Mouse (Mus musculus): ENCODE data around the gene Rprd1b.

Rprd1b gene

GRCm38 (mm10) chr2:158120211-158120610 lies 91.9 kb downstream of the Rprd1b start:
- intact Hi-C loops (cut with DNase I) = no loop called here

DNA sequence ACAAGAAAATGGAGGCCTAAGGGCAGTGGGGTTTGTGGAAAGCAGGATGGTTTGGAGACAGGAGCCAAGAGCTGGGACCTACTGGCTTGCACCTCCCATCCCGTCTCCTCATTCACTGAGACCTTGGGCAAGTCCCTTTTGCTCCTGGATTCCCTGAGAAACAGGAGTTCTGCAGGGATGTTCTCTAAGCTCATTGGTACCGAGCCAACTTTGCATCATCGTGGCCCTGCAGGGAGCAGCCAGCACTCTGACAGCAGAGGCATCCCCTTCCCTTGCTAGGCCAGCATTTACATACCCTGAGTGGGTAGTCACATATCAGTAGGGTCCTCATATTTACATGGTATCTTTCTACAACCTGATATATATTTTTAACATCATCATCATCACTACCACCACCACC lies 92.6 kb downstream of the Rprd1b start:
- intact Hi-C loops (cut with DNase I) = no loop called here

DNA sequence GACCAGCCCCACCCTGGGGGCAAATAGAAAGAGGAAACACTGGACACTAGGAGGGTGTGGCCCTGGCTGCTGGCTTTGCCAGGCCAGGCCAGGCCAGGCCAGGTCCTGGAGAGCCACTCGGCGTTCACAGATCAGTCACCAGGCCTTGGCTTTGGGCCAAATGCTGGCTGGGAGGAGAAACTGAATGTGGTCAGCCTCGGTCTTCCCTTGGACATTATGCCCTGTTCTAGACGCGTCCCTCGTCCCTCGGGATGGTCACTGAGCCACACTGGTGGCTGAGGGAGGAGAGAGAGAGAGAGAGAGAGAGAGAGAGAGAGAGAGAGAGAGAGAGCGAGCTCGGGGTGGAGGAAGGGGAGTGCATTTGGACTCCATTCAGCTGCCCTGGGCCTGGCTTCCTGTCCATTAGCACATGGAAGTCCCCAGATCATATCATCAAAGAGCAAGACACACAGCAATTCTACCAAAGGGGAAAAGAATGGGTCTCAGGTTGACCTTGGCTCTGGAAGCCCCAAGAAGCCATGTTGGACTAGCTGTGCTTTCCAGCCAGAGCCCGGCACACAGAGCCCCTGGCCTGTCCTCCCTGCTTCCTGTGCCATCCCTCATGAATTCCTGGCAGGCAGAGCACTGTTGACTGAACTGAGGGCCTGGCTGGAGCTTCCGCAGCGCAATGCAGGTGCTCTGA lies 93.5 kb downstream of the Rprd1b start:
- intact Hi-C loops (cut with DNase I) = no loop called here

- intact Hi-C loops (cut with DNase I) = no loop called here
These were observed 94.5 kb downstream of the Rprd1b start for GRCm38 (mm10) chr2:158122814-158123213.

- intact Hi-C loops (cut with DNase I) = no loop called here
These were observed 98.9 kb downstream of the Rprd1b start for GRCm38 (mm10) chr2:158127245-158127644.

DNA sequence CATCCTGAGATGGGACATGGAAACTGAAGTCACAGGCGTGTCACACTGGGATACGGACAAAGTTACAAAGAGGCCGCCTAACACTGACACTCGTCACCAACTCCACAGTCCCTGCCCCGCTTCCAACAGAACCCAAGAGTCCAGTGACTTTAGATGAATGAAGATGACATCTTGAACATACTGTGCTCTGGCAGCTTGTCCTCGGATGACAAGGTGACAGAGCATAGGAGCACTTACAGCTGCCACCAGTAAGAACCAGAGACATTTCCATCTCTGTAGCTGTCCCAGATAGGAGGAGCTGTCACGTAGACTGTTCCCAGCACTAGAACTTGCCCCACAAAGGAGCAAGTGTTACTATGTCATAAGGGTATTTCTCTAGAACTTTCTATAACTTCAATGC lies 99.6 kb downstream of the Rprd1b start:
- intact Hi-C loops (cut with DNase I) = no loop called here

DNA sequence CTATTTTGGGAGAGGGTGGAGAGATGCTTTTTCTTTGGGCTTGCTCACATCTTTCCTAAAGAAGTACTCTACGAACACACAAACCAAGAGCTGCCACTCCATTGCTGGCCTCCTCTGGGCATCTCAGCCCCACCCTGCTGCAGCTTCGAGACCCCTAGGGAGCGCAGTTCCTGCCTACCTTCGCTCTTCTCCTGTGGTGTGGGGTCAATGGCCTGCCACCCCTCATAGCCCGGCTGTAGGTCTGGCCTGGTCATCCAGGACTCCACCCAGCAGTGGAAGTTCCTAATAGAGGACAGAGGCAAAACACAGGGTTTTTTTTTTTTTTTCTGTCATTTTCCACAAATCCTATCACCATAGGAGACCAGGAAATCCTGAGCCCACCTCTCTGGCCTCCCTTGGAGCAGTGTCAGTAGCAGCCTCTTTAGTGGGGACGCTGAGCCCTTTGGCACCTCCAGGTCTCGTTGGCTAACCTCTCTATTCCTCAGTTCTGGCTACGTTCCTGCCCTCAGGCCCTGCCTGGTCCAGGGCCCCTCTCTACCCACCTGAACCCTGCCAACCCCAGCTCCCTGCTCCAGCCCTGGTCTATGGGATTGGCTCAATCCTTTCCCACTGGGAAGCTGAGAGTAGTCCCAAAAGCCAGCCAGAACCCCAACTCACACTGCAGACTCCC lies 100.3 kb downstream of the Rprd1b start:
- intact Hi-C loops (cut with DNase I) = no loop called here

DNA sequence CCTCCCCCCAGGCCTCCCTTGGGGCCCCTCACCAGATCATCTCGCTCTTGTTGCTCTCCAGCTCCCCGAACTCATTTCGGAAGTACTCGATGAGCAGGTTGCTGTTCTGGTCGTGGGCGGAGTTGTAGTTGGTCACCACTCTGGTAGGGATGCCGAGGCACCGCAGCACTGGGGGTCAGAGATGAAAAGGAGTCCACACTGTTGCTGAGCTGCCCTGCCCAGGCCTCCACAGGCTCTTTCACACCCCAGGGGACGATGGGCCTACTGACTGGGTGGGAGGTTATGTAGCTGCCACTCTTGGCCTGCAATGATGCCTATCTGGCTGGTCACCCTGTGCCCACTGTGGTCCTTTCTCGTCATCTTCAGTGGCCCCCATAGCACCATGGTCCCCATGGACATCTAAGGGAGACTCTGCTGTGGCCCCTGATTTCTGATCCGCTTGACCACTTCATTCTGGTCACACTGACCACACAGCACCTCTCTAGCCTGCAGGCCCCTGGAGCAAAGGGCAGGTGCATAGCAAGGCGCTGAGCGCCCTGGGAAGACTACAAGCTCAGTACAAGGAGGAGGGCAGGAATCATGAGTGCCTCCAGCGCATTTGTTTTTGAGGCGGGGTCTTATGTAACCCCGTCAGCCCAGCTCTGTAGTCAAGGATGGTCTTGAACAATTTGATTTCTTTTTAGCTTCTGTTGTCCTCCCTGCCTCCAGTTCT lies 101.2 kb downstream of the Rprd1b start:
- intact Hi-C loops (cut with DNase I) = no loop called here

- intact Hi-C loops (cut with DNase I) = no loop called here
These were observed 102.2 kb downstream of the Rprd1b start for GRCm38 (mm10) chr2:158130391-158130986.

DNA sequence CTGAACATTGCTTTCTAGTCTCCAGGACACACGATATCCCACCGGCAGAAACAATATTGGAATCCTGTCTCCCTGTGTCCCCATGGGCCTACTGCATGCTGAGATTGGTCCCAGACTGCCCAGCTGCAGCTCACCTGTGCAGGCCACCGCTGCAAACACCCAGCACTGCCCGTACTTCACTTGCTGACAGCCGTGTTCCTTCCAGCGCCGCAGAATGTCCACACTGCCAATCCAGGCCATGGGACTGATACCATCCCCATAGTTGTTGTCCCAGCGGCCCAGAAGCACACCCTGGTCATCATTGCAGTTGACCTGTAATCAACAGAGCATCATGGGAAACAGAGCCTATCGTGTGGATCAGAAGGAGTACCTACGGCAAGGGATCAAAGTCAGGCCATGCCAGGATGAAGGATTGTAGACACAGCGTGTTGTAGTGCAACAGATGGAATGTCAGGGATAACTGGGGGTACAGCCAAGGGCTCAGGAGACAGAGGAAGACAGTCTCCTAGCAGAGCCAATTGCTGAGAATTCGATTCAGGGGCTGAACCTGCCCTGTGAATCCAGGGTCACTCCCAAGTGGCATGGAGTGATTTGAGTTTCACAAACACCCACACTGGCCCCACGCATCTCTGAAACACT lies 103.0 kb downstream of the Rprd1b start:
- intact Hi-C loops (cut with DNase I) = no loop called here

DNA sequence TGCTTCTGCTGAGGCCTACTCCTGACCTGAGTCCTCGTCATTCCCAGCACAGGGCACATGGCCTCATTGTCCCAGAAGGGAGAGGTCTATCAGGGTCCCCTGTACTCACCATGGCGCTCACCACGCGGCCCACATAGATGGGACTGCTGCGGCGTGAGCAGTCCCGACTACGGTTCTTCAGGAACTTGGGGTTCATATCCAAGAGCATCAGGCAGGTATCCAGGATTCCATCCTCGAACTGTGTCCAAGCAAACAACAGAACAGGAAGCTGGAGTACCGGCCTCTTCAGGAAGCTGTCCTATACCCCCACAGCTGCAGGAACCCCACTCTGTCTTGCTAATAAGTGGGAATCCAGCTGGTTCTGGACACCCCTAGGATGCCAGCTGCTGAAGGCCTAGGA lies 104.0 kb downstream of the Rprd1b start:
- intact Hi-C loops (cut with DNase I) = no loop called here

DNA sequence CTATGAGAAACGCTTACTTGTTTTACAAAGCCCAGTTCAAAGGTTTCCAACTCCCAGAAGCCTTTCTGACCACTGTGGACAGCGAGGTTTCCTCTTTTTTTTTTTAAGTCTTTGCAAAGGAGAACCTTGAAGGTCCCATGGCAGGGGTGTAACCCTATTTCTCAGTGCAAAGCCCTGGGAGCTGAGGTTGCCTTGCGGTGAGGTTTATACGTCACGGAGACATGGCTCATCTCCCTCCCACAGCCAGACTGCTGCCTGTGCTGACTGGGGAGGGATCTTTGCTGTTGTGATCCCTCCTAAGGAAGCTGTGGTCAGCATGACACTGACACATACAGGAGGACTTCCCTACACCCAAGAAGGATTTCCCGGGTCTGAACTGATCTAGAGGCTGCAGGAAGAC lies 104.8 kb downstream of the Rprd1b start:
- intact Hi-C loops (cut with DNase I) = no loop called here

DNA sequence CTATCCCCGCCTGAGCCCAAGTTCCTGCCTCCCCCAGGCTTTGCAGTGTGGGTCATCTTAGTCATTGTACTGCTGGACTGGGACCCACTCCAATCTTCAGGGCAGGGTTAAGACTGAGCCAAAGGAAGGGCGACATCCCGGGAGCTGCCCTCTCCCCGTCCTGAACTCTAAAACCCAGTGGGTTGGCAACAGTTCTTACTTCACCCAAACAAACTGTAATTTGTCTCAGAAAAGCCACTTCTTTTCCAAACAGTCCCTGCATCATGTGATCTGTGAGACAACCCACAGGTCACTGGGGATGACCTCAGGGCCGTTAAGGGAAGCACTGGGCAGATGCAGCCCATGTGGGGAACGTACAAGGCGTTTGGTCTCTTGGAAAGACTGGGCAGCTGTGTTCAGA lies 107.9 kb downstream of the Rprd1b start:
- intact Hi-C loops (cut with DNase I) = no loop called here

DNA sequence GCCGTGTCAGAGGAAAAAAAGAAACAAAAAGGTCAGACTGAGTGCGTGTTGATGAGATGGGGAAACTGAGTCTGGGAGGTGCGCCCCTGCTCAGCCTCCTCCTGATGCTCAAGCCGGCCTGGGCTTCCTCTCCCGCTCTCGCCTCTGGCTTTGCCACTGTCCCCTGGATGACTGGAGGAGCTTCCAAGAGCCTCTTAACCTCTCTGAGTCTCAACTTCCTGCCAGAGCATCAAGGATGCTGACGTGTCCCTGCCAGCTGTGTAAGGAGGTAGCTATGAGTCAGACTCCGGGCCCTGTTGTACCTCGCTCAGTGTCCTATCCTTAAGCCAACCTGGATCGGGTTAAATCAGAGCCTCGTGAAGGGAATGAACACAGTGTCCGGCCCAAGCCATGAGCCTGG lies 109.5 kb downstream of the Rprd1b start:
- intact Hi-C loops (cut with DNase I) = no loop called here

DNA sequence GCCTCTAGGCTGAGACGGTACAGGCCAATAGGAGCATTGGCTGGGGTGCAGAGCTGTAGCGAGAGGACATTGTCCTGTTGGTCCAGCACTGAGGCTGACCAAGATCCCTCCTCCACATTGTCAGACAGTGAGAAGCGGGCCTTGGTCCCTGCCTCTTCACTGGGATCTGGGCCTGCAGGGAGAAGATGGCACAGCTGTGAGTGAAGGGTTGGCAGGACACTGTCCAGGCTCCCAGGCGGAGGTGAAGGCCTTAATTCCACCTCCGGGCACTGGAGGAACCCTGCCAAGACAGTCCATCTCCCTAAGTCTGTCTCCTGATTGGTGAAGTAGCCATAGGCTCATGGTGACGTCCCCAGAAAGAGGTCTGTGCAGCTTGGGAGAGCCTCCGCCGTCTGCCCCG lies 110.5 kb downstream of the Rprd1b start:
- intact Hi-C loops (cut with DNase I) = no loop called here

DNA sequence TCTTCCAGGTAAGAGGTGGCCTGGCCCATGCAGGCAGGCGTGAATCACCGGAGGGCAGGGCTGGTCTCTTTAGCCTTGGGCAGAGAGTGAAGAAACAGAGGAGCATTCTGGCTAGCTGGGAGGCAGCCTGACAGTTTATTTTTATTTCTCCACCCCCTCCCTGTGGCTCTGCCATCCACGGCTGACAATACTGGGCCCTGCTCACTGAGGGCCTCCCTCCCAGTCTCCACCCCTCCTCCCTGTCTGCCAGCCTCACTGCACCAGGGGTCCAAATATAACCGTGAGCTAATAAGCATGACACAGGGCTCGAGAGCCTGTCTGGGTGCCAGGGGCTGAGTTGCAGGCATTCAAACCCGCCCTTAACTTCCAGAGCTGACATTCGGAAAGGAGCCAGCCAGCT lies 111.3 kb downstream of the Rprd1b start:
- intact Hi-C loops (cut with DNase I) = no loop called here

GRCm38 (mm10) chr2:158140664-158141063 lies 112.4 kb downstream of the Rprd1b start:
- intact Hi-C loops (cut with DNase I) = no loop called here

GRCm38 (mm10) chr2:158141271-158141670 lies 113.0 kb downstream of the Rprd1b start:
- intact Hi-C loops (cut with DNase I) = no loop called here

- intact Hi-C loops (cut with DNase I) = no loop called here
These were observed 113.6 kb downstream of the Rprd1b start for GRCm38 (mm10) chr2:158141690-158142440.

DNA sequence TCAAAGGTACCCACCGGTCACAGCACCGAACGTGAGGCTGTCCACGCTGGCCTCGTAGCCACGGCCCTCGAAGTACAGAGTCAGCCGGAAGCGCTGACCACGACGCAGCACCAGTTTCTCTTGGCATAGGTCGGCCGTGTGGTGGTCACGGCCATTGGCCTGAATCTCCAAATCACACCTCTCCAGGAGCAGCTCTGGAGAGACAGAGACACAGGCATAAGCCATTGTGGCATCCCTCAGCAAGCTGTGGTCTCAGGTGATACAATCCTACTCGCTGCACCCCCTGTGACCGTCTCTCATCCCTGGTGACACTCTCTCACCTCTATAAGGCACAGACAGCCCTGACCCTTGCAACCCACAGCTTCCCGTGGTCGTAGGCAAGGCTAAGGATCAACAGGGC lies 114.7 kb downstream of the Rprd1b start:
- intact Hi-C loops (cut with DNase I) = no loop called here

- intact Hi-C loops (cut with DNase I) = no loop called here
These were observed 115.5 kb downstream of the Rprd1b start for GRCm38 (mm10) chr2:158143816-158144215.

All from adrenal gland (tissue).